In the genomic region with DNA sequence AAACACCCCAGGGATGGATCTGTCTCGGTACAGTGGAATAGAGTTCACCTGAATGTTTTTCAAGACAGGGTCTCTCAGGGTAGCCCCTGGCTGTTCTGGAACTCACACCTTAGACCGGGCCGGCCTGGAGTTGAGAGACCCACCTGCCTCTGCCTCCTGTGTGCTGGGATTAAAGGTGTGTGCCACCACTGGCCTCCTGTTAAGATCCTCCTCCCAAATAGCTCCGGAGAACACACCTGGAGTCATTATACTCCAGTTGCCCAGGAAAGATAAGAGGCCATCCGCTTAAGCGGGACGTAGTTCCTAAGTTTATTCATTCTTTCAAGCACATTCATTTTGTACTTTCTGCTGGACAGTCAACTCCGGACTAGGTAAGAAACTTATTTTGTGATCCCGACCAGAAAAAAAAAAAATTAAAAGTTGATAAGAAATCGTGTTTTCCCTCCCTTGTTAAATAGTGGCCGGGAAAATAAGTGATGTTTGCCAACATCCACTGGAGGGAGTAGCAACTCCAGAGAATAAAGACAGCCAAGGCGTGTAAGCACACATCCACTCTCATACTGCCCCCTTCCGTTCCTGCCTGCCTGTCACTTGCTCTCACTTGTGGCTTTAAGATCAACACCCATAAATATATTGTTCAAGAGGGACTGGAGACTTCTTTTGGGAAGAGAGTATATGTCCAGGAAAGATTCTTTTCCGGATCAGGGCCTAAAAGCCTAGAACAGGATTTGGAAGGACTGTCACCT, we compare ENCODE assay signal across 8 mouse cellular contexts. TPM values are rescaled to one million over a fixed set of nuclear protein-coding genes. Genes with fewer than 3 reads are reported as not detected.
A peak's percentile ranks its signal among the peaks of the same experiment; 100 is the strongest.
DNase-seq lines count a peak whose midpoint lies in the region; ATAC-seq and TF ChIP-seq lines count a peak whose summit lies in the region.

No protein-coding gene starts in this region.

- WGBS in hindbrain, embryonic 10.5 days = 14% methylated on average over 14 of the region's 14 CpGs

- intact Hi-C loops in left cerebral cortex, adult 2 months (cut with DNase I) = loop anchor here (2.0 to 5.0 kb wide), 2 partner anchors 59 to 260 kb away; no protein-coding TSS in a partner anchor

- H3K27ac ChIP-seq in hindbrain, embryonic 10.5 days = peak overlapping the region; percentile 86
- H3K27ac ChIP-seq in left cerebral cortex, adult 2 months = no peak overlapping the region

- no peaks in the 10 kb centered on the region for H3K9me3 ChIP-seq in hindbrain, embryonic 10.5 days
- H3K9me3 ChIP-seq in megakaryocyte, embryonic 14.5 days = no peaks in the 10 kb centered on the region

- TF ChIP-seq CTCF in left cerebral cortex, adult 2 months (IDR thresholded peaks at IDR 0.05) = peak; percentile 77

- peaks cover 19% of the 10 kb centered on the region for H3K4me1 ChIP-seq in hindbrain, embryonic 10.5 days (replicated peaks)
- H3K4me1 ChIP-seq in megakaryocyte, embryonic 14.5 days = peaks cover 35% of the 10 kb centered on the region

- peak overlapping the region; percentile 68 for H3K4me3 ChIP-seq in hindbrain, embryonic 10.5 days
- peak overlapping the region; percentile 66 for H3K4me3 ChIP-seq in left cerebral cortex, adult 2 months
- H3K4me3 ChIP-seq in megakaryocyte, embryonic 14.5 days (replicated peaks) = peak overlapping the region; percentile 94

- H3K27me3 ChIP-seq in hindbrain, embryonic 10.5 days (ENCODE audit: insufficient read depth, poor library complexity, severe bottlenecking) = no peaks in the 10 kb centered on the region
- no peaks in the 10 kb centered on the region for H3K27me3 ChIP-seq in megakaryocyte, embryonic 14.5 days (replicated peaks)

- ATAC-seq in erythroblast, adult 5-6 weeks (replicated peaks; ENCODE audit: low FRiP score, poor library complexity, severe bottlenecking) = peak; percentile 59

- peak; percentile 76 for DNase-seq in adrenal gland, adult 2 months
- DNase-seq in adrenal gland, adult 8-10 months = no peak
- peak; percentile 67 to 79 for DNase-seq in adrenal gland, postnatal 36 days
- DNase-seq in hindbrain, embryonic 10.5 days (ENCODE audit: low spot score) = peak; percentile 66
- DNase-seq in left cerebral cortex, adult 2 months (ENCODE audit: extremely low spot score in 1 of 2, low spot score in 2 of 2) = peak in 1 of 2 experiments; percentile 51
- peak; percentile 35 to 78 for DNase-seq in spleen, postnatal 10 days (ENCODE audit: low spot score in 2 of 2)

- peaks cover 6% of the 10 kb centered on the region; the same call in 1 of the 2 replicates for H3K36me3 ChIP-seq in hindbrain, embryonic 10.5 days
- H3K36me3 ChIP-seq in megakaryocyte, embryonic 14.5 days (replicated peaks; ENCODE audit: low read length) = peaks cover 3% of the 10 kb centered on the region

RNA-seq across cellular contexts. Expression of gene Nab2, which starts 9.4 kb away (rescaled TPM):
- 10 to 100 TPM; 16.9 to 26.6 TPM for total RNA-seq in adrenal gland, adult 2 months (2021)
- 35.9 and 38.7 TPM in 2 replicates for polyA plus RNA-seq in adrenal gland, adult 2 months (2012; rRNA removed)
- total RNA-seq in adrenal gland, adult 8-10 months (2022) = 10 to 100 TPM; 20.0 to 33.6 (median 26.8) TPM
- total RNA-seq in adrenal gland, postnatal 36 days (2021) = 10 to 100 TPM; 19.7 to 32.0 TPM
- 0.96 TPM in 1 of 2 replicates, not detected in the other for total RNA-seq in erythroblast, adult 5-6 weeks (2015; ENCODE audit: low replicate concordance)
- 0.60 TPM in 1 of 2 replicates, not detected in the other for total RNA-seq in erythroblast, adult 5-6 weeks (2017; ENCODE audit: low replicate concordance)
- 6.6 and 6.8 TPM in 2 replicates for polyA plus RNA-seq in hindbrain, embryonic 10.5 days (2016; fragmentation: Nextera tagmentation; extraction: Ambion mirVana)
- total RNA-seq in left cerebral cortex, adult 2 months (2021) = 10 to 100 TPM; 44.9 to 67.4 TPM
- 19.1 and 21.3 TPM in 2 replicates for polyA plus RNA-seq in megakaryocyte, embryonic 14.5 days (2012; ENCODE audit: insufficient read depth, low replicate concordance)

RNA-seq across cellular contexts. Expression of gene Nemp1, which starts 11.1 kb away (rescaled TPM):
- 1 to 10 TPM; 4.6 to 9.1 TPM for total RNA-seq in adrenal gland, adult 2 months (2021)
- 1.5 and 2.6 TPM in 2 replicates for polyA plus RNA-seq in adrenal gland, adult 2 months (2012; rRNA removed)
- 10 to 100 TPM in 2 of 4 experiments, 1 to 10 TPM in 2; 6.3 to 10.6 (median 9.6) TPM for total RNA-seq in adrenal gland, adult 8-10 months (2022)
- total RNA-seq in adrenal gland, postnatal 36 days (2021) = 1 to 10 TPM; 6.5 to 7.3 TPM
- 11.0 and 13.2 TPM in 2 replicates for total RNA-seq in erythroblast, adult 5-6 weeks (2015; ENCODE audit: low replicate concordance)
- total RNA-seq in erythroblast, adult 5-6 weeks (2017; ENCODE audit: low replicate concordance) = 12.4 and 14.3 TPM in 2 replicates
- 7.7 and 10.2 TPM in 2 replicates for polyA plus RNA-seq in hindbrain, embryonic 10.5 days (2016; fragmentation: Nextera tagmentation; extraction: Ambion mirVana)
- total RNA-seq in left cerebral cortex, adult 2 months (2021) = 1 to 10 TPM; 4.1 to 4.7 TPM
- polyA plus RNA-seq in megakaryocyte, embryonic 14.5 days (2012; ENCODE audit: insufficient read depth, low replicate concordance) = 1.5 TPM in 1 of 2 replicates, not detected in the other

RNA-seq across cellular contexts. Expression of gene Myo1a, which starts 27.2 kb away (rescaled TPM):
- total RNA-seq in adrenal gland, adult 2 months (2021) = 10 to 100 TPM in 1 of 2 experiments, 1 to 10 TPM in 1; 1.1 to 15.1 TPM
- polyA plus RNA-seq in adrenal gland, adult 2 months (2012; rRNA removed) = 0.21 and 4.0 TPM in 2 replicates
- 10 to 100 TPM in 2 of 4 experiments, under 1 TPM in 2; 0.75 to 72.1 (median 30.0) TPM for total RNA-seq in adrenal gland, adult 8-10 months (2022)
- total RNA-seq in adrenal gland, postnatal 36 days (2021) = 10 to 100 TPM in 1 of 2 experiments, under 1 TPM in 1; 0.95 to 13.8 TPM
- 0.42 TPM in 1 of 2 replicates, not detected in the other for total RNA-seq in erythroblast, adult 5-6 weeks (2015; ENCODE audit: low replicate concordance)
- total RNA-seq in erythroblast, adult 5-6 weeks (2017; ENCODE audit: low replicate concordance) = not detected in 2 replicates
- polyA plus RNA-seq in hindbrain, embryonic 10.5 days (2016; fragmentation: Nextera tagmentation; extraction: Ambion mirVana) = 0.37 and 0.51 TPM in 2 replicates
- 1 to 10 TPM; 1.2 to 1.4 TPM for total RNA-seq in left cerebral cortex, adult 2 months (2021)
- 0.04 TPM in 1 of 2 replicates, not detected in the other for polyA plus RNA-seq in megakaryocyte, embryonic 14.5 days (2012; ENCODE audit: insufficient read depth, low replicate concordance)

RNA-seq across cellular contexts. Expression of gene Stat6, which starts 35.0 kb away (rescaled TPM):
- 100 to 1,000 TPM in 1 of 2 experiments, 10 to 100 TPM in 1; 88.3 to 109 TPM for total RNA-seq in adrenal gland, adult 2 months (2021)
- 67.6 and 83.8 TPM in 2 replicates for polyA plus RNA-seq in adrenal gland, adult 2 months (2012; rRNA removed)
- total RNA-seq in adrenal gland, adult 8-10 months (2022) = 100 to 1,000 TPM in 3 of 4 experiments, 10 to 100 TPM in 1; 96.7 to 113 (median 107) TPM
- 10 to 100 TPM; 93.2 to 99.8 TPM for total RNA-seq in adrenal gland, postnatal 36 days (2021)
- total RNA-seq in erythroblast, adult 5-6 weeks (2015; ENCODE audit: low replicate concordance) = 15.7 and 16.7 TPM in 2 replicates
- total RNA-seq in erythroblast, adult 5-6 weeks (2017; ENCODE audit: low replicate concordance) = 15.9 and 27.1 TPM in 2 replicates
- polyA plus RNA-seq in hindbrain, embryonic 10.5 days (2016; fragmentation: Nextera tagmentation; extraction: Ambion mirVana) = 8.9 and 9.5 TPM in 2 replicates
- 10 to 100 TPM; 11.4 to 12.9 TPM for total RNA-seq in left cerebral cortex, adult 2 months (2021)
- 33.8 and 70.6 TPM in 2 replicates for polyA plus RNA-seq in megakaryocyte, embryonic 14.5 days (2012; ENCODE audit: insufficient read depth, low replicate concordance)

RNA-seq across cellular contexts. Expression of gene Tac2, which starts 46.5 kb away (rescaled TPM):
- total RNA-seq in adrenal gland, adult 2 months (2021) = not detected
- 0.18 and 0.38 TPM in 2 replicates for polyA plus RNA-seq in adrenal gland, adult 2 months (2012; rRNA removed)
- total RNA-seq in adrenal gland, adult 8-10 months (2022) = not detected
- under 1 TPM in 1 of 2 experiments, not detected in 1; 0.43 TPM for total RNA-seq in adrenal gland, postnatal 36 days (2021)
- total RNA-seq in erythroblast, adult 5-6 weeks (2015; ENCODE audit: low replicate concordance) = 6.9 and 8.3 TPM in 2 replicates
- total RNA-seq in erythroblast, adult 5-6 weeks (2017; ENCODE audit: low replicate concordance) = 3.3 and 4.5 TPM in 2 replicates
- not detected in 2 replicates for polyA plus RNA-seq in hindbrain, embryonic 10.5 days (2016; fragmentation: Nextera tagmentation; extraction: Ambion mirVana)
- 10 to 100 TPM; 13.9 to 14.9 TPM for total RNA-seq in left cerebral cortex, adult 2 months (2021)
- polyA plus RNA-seq in megakaryocyte, embryonic 14.5 days (2012; ENCODE audit: insufficient read depth, low replicate concordance) = not detected in 2 replicates

Comparison
In these comparisons a context has a peak if more than half of its experiments do, and no peak if none do; other contexts are left out.
1. RNA of gene Nab2, which starts 9.4 kb away (total RNA-seq): 44.9 to 67.4 TPM in left cerebral cortex, adult 2 months, 19.7 to 32.0 TPM in adrenal gland, postnatal 36 days, 20.0 to 33.6 TPM in adrenal gland, adult 8-10 months and 16.9 to 26.6 TPM in adrenal gland, adult 2 months; 0.60 to 0.96 TPM in erythroblast, adult 5-6 weeks; every median in the first group is over 4 times any median in the second.
2. Peak in every context shown above with its lines, with median percentiles within 50 percentile points of each other: H3K4me3 ChIP-seq.